Mouse (Mus musculus) heart, embryonic 12.5 days (tissue): ENCODE results near the gene Fam89b. TPM values are rescaled to one million over a fixed set of nuclear protein-coding genes. Genes with fewer than 3 reads are reported as not detected.

Experiments used
- ATAC-seq: fragments of 200-750 bp; cut with Nextera tagmentation; 2 replicates; pipeline ENCODE4 v1.8.0; 2017; ENCODE audit warnings: moderate TSS enrichment, moderate library complexity; ENCODE audit not compliant: insufficient number of reproducible peaks, low FRiP score
- H3K27ac ChIP-seq: fragments of 300-500 bp; sonication (generic); 2 replicates; pipeline ENCODE4 v1.5.1; 2016; ENCODE audit warnings: mild to moderate bottlenecking, moderate library complexity; ENCODE audit not compliant: poor library complexity, severe bottlenecking
- H3K27me3 ChIP-seq: fragments of 300-500 bp; sonication (generic); replicated peaks from 2 replicates; pipeline ENCODE4 v1.6.1; 2016; ENCODE audit warnings: mild to moderate bottlenecking, moderate library complexity
- H3K36me3 ChIP-seq: fragments of 300-500 bp; sonication (generic); 2 replicates; pipeline ENCODE4 v1.6.1; 2016; ENCODE audit warnings: mild to moderate bottlenecking, moderate library complexity
- H3K4me1 ChIP-seq: fragments of 300-500 bp; sonication (generic); replicated peaks from 2 replicates; pipeline ENCODE4 v1.6.1; 2016; ENCODE audit warnings: mild to moderate bottlenecking
- H3K4me2 ChIP-seq: fragments of 300-500 bp; sonication (generic); 2 replicates; pipeline ENCODE4 v1.6.1; 2016; ENCODE audit warnings: mild to moderate bottlenecking, moderate library complexity
- H3K4me3 ChIP-seq: fragments of 300-500 bp; sonication (generic); 2 replicates; pipeline ENCODE4 v1.5.1; 2016; ENCODE audit warnings: mild to moderate bottlenecking
- H3K9ac ChIP-seq: fragments of 300-500 bp; sonication (generic); 2 replicates; pipeline ENCODE4 v1.6.1; 2016; ENCODE audit warnings: mild to moderate bottlenecking, moderate library complexity
- H3K9me3 ChIP-seq: fragments of 300-500 bp; sonication (generic); replicated peaks from 2 replicates; pipeline ENCODE4 v1.6.1; 2016; ENCODE audit warnings: mild to moderate bottlenecking, moderate library complexity
- WGBS: fragments of 180-500 bp; shearing (Covaris S2); methylation state at CpG from one replicate; pipeline ENCODE4 v1.1.7; 2016; 5-methylcytosine and 5-hydroxymethylcytosine counted together
- polyA plus RNA-seq: library from polyadenylated mRNA; unstranded; fragments of >200 nt; fragmentation: Nextera tagmentation; extraction: Ambion mirVana; gene quantifications from 2 replicates; pipeline ENCODE4 v1.2.1, GENCODE M21; 2016

The Fam89b gene
- polyA plus RNA-seq, 1 experiment from 2014 or later, result 78.9 TPM

DNA sequence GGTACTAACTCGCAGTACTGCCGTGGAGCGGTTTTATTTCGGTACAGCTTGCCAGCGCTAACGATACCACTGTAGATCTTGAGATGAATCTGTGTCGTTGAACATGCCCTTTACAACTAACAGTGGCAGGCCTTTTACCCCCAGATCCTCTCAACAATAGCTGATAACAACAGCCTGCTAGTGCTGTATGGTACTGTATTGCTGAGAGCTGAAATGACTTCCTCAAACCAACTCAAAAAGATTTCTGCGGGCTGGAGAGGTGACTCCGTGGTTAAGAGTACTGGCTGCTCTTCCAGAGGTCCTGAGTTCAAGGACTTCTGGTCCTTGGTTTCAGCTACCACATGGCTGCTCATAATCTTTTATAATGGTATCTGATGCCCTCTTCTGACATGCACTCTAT, 4.9 kb upstream of the Fam89b start:
- Histone ChIP-seq H3K9me3 (no peaks in the 10 kb centered on the region), H3K4me3 (no peak overlapping the region), H3K27me3 (peaks cover 26% of the 10 kb centered on the region), H3K27ac (no peak overlapping the region), H3K4me1 (peaks cover 22% of the 10 kb centered on the region), H3K4me2 (no peak overlapping the region), H3K36me3 (peaks cover 4% of the 10 kb centered on the region; the same call in 1 of the 2 replicates), H3K9ac (no peak overlapping the region)
- no peak for ATAC-seq
- WGBS, result 71% methylated on average over 9 of the region's 9 CpGs

DNA sequence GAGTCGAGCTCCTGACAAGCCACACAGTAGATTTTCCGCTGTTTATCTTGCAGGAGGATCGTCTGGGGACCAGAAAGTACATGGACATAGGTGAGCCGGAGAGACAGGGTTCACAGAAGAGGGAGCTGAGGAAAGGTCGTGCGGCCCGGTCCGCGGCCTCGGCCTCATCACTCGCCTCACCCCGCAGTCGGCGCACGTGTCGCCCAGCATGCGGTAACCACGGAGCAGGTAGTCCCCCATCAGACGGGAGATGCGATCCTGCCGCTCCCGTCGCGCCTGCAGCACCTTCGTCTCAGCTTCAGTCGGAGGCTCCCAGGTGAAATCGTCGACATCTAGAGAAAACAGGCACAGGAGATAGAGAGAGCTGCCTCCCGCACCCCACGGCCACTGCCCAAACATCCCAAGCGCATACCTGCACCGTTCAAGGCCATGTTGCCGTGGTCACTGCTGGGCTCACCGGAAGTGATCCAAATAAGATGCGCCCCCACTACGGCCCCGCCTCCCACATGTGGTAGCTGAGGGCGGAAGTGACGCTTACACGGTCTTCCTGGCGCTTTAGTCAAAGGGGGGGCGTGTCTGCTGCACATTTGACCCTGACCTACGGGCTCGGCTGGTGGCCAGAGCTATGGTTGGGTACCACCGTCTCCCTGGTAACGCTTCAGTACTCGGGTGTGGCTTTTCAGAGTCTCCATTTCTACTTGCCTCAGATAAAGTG, 2.0 kb upstream of the Fam89b start:
- under 1% methylated on average over 47 of the region's 47 CpGs for WGBS
- Histone ChIP-seq H3K4me3 (peak overlapping the region; percentile 85), H3K27me3 (peaks cover 14% of the 10 kb centered on the region), H3K4me2 (peak overlapping the region; percentile 98), H3K36me3 (peaks cover 4% of the 10 kb centered on the region; the same call in 1 of the 2 replicates), H3K9ac (peak overlapping the region; percentile 88), H3K4me1 (peaks cover 45% of the 10 kb centered on the region), H3K27ac (0 out of 2 replicates have a peak overlapping the region, but pooled peaks have one; percentile 42), H3K9me3 (no peaks in the 10 kb centered on the region)
- ATAC-seq, result peak; percentile 80

DNA sequence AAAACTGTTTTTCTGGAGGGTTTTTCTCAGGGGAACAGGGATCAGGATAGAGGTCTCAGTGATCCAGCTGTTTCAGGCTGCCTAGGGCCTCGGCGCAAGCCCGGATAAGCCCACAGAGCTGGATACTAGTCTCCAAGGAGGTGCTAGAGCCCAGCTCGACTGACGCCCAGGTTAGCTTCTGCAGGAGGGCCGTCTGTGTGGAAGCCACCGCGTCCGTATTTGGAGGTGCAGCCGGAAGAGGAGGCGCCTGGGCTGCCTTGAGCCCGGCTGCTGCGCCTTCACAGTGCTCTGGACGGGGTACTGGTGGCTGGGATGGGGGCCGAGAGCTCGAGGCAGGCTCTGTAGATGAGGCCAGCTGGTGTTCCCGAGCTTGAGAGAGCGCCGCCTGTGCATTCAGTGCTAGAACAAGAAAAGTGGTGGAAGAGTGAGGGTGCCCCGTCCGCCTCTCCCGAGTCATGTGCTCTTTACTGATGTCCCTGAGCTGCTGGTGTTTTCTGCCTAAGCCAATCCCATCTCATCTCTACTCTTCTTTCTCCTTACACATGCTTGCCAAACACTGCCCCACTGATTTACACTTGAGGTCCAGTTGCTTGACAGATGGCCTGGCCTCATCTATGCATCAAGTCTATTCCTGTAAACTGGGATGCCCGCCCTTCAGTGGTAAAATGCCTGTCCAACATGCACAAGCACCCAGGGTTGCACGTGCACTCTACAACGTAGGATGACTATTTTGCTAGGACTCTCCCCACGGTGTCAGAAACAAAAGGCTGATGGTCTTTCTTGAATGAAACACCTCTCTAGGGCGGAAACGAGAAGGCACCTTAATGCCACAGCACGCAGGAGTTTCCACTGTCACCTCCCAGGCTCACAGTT, 1.1 kb upstream of the Fam89b start:
- H3K4me3 ChIP-seq, result peak overlapping the region; percentile 85
- WGBS, result 72% methylated on average over 29 of the region's 29 CpGs
- H3K9me3 ChIP-seq, result no peaks in the 10 kb centered on the region
- H3K9ac ChIP-seq, result peak overlapping the region; percentile 88
- no peak overlapping the region for H3K27ac ChIP-seq
- H3K4me2 ChIP-seq, result peak overlapping the region; percentile 98
- ATAC-seq, result no peak
- H3K4me1 ChIP-seq, result peaks cover 47% of the 10 kb centered on the region
- H3K27me3 ChIP-seq, result peaks cover 7% of the 10 kb centered on the region; the same call in 1 of the 2 replicates
- H3K36me3 ChIP-seq, result peaks cover 4% of the 10 kb centered on the region; the same call in 1 of the 2 replicates

GRCm38 (mm10) chr19:5728631-5729443, 616 bp downstream of the Fam89b start:
- H3K27ac ChIP-seq, result peak overlapping the region; percentile 81
- no peak for ATAC-seq
- peak overlapping the region; percentile 89 for H3K9ac ChIP-seq
- H3K4me1 ChIP-seq, result peaks cover 64% of the 10 kb centered on the region
- H3K36me3 ChIP-seq, result peaks cover 9% of the 10 kb centered on the region
- H3K4me2 ChIP-seq, result peak overlapping the region; percentile 89
- peak overlapping the region; percentile 80 for H3K4me3 ChIP-seq
- no peaks in the 10 kb centered on the region for H3K27me3 ChIP-seq
- WGBS, result 9% methylated on average over 37 of the region's 37 CpGs
- no peaks in the 10 kb centered on the region for H3K9me3 ChIP-seq

DNA sequence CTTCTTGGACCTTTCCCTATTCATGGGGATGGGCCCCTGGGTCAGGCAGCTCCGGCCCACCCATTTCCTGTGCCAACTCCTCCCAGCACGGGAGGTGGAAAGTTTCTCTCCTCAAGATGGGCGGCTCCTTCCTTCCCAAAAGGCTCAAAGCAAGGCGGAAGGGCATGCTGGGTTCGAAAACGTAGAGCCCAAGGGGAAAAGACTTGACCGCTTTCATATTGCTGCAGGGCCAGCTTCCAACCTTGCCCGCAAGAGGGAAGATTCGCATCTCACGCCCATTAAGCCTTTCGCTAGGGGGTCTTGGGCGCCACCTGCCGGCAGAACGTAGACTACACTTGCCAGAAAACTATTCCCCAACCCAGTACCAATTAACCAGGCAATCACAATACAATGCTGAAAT, 1.8 kb downstream of the Fam89b start:
- Histone ChIP-seq H3K9me3 (no peaks in the 10 kb centered on the region), H3K27me3 (no peaks in the 10 kb centered on the region), H3K9ac (peak overlapping the region; percentile 48), H3K4me3 (peak overlapping the region; percentile 80), H3K4me2 (peak overlapping the region; percentile 89), H3K36me3 (peaks cover 20% of the 10 kb centered on the region), H3K4me1 (peaks cover 75% of the 10 kb centered on the region), H3K27ac (peak overlapping the region; percentile 53; the same call in 1 of the 2 replicates)
- 2% methylated on average over 14 of the region's 14 CpGs for WGBS
- ATAC-seq, result no peak

DNA sequence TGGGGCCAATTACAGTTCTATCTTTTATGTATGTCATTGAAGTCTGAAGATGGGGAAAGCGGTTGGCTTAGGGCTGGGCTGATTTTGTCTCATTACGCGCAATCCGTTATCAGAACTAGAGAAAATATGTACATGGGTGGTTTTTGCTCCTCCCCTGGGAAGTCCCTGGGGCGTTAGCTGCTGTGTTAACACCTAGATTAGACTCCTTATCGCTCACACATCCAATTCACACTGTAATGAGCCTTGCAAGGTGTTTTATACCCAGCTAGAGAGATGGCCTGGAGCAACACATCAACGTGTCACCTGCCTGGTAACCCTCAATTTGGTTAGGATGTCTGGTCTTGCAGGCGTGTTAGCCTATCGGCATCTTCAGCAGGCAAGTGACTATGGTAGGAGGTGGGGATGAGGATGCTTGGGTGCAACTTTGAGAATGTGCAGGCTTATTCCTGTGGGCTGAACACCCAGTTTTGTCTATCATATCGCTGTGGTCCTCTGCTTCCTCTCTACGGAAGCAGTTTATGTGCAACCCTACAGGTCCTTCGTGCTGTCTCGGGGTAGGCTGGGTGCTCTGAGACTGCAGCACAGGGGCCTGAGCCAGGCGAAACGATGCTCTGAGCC, 2.4 kb downstream of the Fam89b start:
- peaks cover 75% of the 10 kb centered on the region for H3K4me1 ChIP-seq
- H3K27me3 ChIP-seq, result no peaks in the 10 kb centered on the region
- 59% methylated on average over 15 of the region's 15 CpGs for WGBS

DNA sequence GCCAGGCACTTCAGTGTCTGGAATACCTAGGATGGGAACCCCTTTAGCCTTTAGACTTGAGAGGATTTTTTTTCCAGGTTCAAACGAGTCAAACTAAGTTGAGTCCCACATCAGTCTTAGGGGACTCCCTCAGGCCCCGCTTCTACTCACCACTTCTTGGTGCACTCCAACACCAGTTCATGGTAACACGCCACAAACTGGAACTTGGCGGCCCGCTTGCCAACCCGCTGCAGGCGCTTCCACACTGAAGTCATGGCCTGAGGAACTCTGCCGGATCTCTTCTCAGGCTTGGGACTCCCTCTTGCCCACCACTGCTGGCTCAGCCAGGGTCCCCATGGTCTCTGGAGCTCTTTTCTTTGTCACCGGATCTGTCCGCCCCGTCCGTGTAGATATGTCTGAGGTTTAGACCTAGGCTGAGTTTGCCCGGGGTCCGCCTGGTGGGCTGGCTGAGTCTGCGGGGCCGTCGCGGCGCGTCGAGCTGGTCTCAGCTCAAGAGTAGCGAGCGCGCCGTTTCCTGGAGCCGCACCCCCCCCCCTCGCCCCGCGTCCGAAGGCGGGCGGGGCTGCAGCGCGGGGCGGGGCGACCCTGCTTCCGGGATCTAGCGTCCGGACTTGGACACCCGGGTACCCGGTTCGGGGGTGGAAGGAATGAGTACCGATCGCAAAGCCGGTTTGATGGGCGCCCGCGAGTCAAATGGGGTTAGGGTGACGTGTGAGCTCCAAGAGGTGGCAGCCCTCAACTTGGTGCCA, 3.5 kb downstream of the Fam89b start, which contains the start of gene Ehbp1l1:
Gene Ehbp1l1, minus strand, starts transcription at position 551 of the 749 bp plus-strand sequence.
- peak within 1 kb of the TSS; percentile 80 for H3K4me3 ChIP-seq
- H3K4me1 ChIP-seq, result peaks cover 68% of the 10 kb centered on the region
- H3K9ac ChIP-seq, result peak within 1 kb of the TSS; percentile 90
- H3K27ac ChIP-seq, result peak within 1 kb of the TSS; percentile 97
- H3K27me3 ChIP-seq, result no peaks in the 10 kb centered on the region
- H3K9me3 ChIP-seq, result no peaks in the 10 kb centered on the region
- H3K4me2 ChIP-seq, result peak within 1 kb of the TSS; percentile 89
- ATAC-seq, result peak; percentile 58
- peaks cover 38% of the 10 kb centered on the region for H3K36me3 ChIP-seq
- 3% methylated on average over 49 of the region's 49 CpGs for WGBS

More for the DNA sequence above, 2.4 kb downstream of the Fam89b start:
- Histone ChIP-seq H3K36me3 (peaks cover 26% of the 10 kb centered on the region), H3K9ac (peak overlapping the region; percentile 48), H3K4me2 (peak overlapping the region; percentile 89), H3K4me3 (peak overlapping the region; percentile 80), H3K27ac (peak overlapping the region; percentile 53), H3K9me3 (no peaks in the 10 kb centered on the region)
- no peak for ATAC-seq

- Histone ChIP-seq H3K9ac (peak overlapping the region; percentile 90), H3K4me2 (peak overlapping the region; percentile 89), H3K27ac (peak overlapping the region; percentile 97), H3K27me3 (no peaks in the 10 kb centered on the region), H3K4me1 (peaks cover 60% of the 10 kb centered on the region), H3K4me3 (peak overlapping the region; percentile 80), H3K36me3 (peaks cover 42% of the 10 kb centered on the region), H3K9me3 (no peaks in the 10 kb centered on the region)
- ATAC-seq, result peak; percentile 51
- WGBS, result 24% methylated on average over 12 of the region's 12 CpGs
Measured at GRCm38 (mm10) chr19:5725029-5725707, 4.3 kb downstream of the Fam89b start.

DNA sequence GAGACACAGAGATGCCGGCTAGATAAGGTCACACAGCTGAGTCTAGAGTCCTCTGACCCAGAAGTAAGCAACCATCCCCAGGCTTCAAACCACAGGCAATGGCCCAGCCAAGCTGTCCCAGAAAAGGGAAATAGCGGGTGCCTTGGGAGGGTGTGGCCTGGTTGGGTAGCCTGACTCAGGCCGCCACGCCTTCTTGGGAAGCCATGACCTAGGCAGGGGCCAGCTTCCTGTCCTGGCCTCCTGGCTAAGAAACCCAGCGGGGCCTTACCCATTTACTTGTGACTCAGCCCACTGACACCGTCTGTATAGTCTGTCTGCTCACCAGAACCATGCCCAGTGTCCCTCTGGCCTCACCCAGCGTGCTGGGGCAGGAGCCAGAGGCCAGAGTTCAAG, 4.9 kb downstream of the Fam89b start:
- no peaks in the 10 kb centered on the region for H3K9me3 ChIP-seq
- peak overlapping the region; percentile 97 for H3K27ac ChIP-seq
- H3K4me1 ChIP-seq, result peaks cover 54% of the 10 kb centered on the region
- peak; percentile 59 for ATAC-seq
- H3K36me3 ChIP-seq, result peaks cover 48% of the 10 kb centered on the region
- no peaks in the 10 kb centered on the region for H3K27me3 ChIP-seq
- peak overlapping the region; percentile 80 for H3K4me3 ChIP-seq
- peak overlapping the region; percentile 90 for H3K9ac ChIP-seq
- peak overlapping the region; percentile 89 for H3K4me2 ChIP-seq
- 29% methylated on average over 7 of the region's 7 CpGs for whole genome bisulfite sequencing
